Mouse (Mus musculus) liver, embryonic 16.5 days (tissue): ENCODE measurements around the gene Parvb. TPM values are rescaled to one million over a fixed set of nuclear protein-coding genes. Genes with fewer than 3 reads are reported as not detected.

Experiments used
- ATAC-seq: fragments of 200-750 bp; cut with Nextera tagmentation; 2 replicates; pipeline ENCODE4 v1.8.0; 2017; ENCODE audit warnings: low read depth, mild to moderate bottlenecking, moderate number of reproducible peaks, moderate library complexity
- H3K27ac ChIP-seq: fragments of 300-500 bp; sonication (generic); 2 replicates; pipeline ENCODE4 v1.5.1; 2014; ENCODE audit warnings: mild to moderate bottlenecking, low read length
- H3K27me3 ChIP-seq: fragments of 300-500 bp; sonication (generic); 2 replicates; pipeline ENCODE4 v1.6.1; 2014; ENCODE audit warnings: low read depth, low read length, mixed read lengths; ENCODE audit not compliant: control insufficient read depth, insufficient read depth
- H3K36me3 ChIP-seq: fragments of 300-500 bp; sonication (generic); 2 replicates; pipeline ENCODE4 v1.6.1; 2014; ENCODE audit warnings: mild to moderate bottlenecking; ENCODE audit not compliant: control insufficient read depth, insufficient read depth
- H3K4me1 ChIP-seq: fragments of 300-500 bp; sonication (generic); 2 replicates; pipeline ENCODE4 v1.6.1; 2014; ENCODE audit warnings: low read depth, low read length, mixed read lengths; ENCODE audit not compliant: control insufficient read depth
- H3K4me2 ChIP-seq: fragments of 300-500 bp; sonication (generic); 2 replicates; pipeline ENCODE4 v1.6.1; 2014; ENCODE audit warnings: low read depth, low read length, mixed read lengths
- H3K4me3 ChIP-seq: fragments of 300-500 bp; sonication (generic); 2 replicates; pipeline ENCODE4 v1.5.1; 2014; ENCODE audit warnings: low read depth, mild to moderate bottlenecking, low read length
- H3K9ac ChIP-seq: fragments of 300-500 bp; sonication (generic); 2 replicates; pipeline ENCODE4 v1.6.1; 2014; ENCODE audit warnings: low read depth, low read length
- H3K9me3 ChIP-seq: fragments of 300-500 bp; sonication (generic); replicated peaks from 2 replicates; pipeline ENCODE4 v1.6.1; 2016; ENCODE audit warnings: low read length; ENCODE audit not compliant: control insufficient read depth
- WGBS: fragments of 180-500 bp; shearing (Covaris S2); extraction: QIAGEN DNeasy Blood & Tissue Kit; methylation state at CpG from one replicate; pipeline ENCODE4 v1.1.7; 2014; ENCODE audit not compliant: insufficient replicate concordance; 5-methylcytosine and 5-hydroxymethylcytosine counted together
- polyA plus RNA-seq: library from polyadenylated mRNA; unstranded; fragments of >200 nt; fragmentation: Nextera tagmentation; extraction: Ambion mirVana; gene quantifications from 2 replicates; pipeline ENCODE4 v1.2.1, GENCODE M21; 2015

Parvb gene
- polyA plus RNA-seq, 1 experiment from 2014 or later = 6.5 TPM

GRCm38 (mm10) chr15:84299662-84300333, 68.0 kb downstream of the Parvb start:
- no peak overlapping the region for H3K4me2 ChIP-seq
- H3K36me3 ChIP-seq = no peaks in the 10 kb centered on the region
- H3K9ac ChIP-seq = no peak overlapping the region
- no peak for ATAC-seq
- no peaks in the 10 kb centered on the region for H3K27me3 ChIP-seq
- H3K4me3 ChIP-seq = no peak overlapping the region
- no peak overlapping the region for H3K27ac ChIP-seq
- no peaks in the 10 kb centered on the region for H3K9me3 ChIP-seq
- peaks cover 2% of the 10 kb centered on the region; the same call in 1 of the 2 replicates for H3K4me1 ChIP-seq
- 72% methylated on average over 9 of the region's 9 CpGs for WGBS

- 64% methylated on average over 2 of the region's 2 CpGs for WGBS
- ATAC-seq = no peak
- Histone ChIP-seq H3K4me3 (no peak overlapping the region), H3K9me3 (no peaks in the 10 kb centered on the region), H3K9ac (no peak overlapping the region), H3K27me3 (no peaks in the 10 kb centered on the region), H3K4me2 (no peak overlapping the region), H3K36me3 (no peaks in the 10 kb centered on the region), H3K4me1 (peaks cover 2% of the 10 kb centered on the region; the same call in 1 of the 2 replicates), H3K27ac (no peak overlapping the region)
Observed at GRCm38 (mm10) chr15:84300591-84300990, 68.7 kb downstream of the Parvb start.

GRCm38 (mm10) chr15:84301026-84301425, 69.2 kb downstream of the Parvb start:
- H3K9me3 ChIP-seq = no peaks in the 10 kb centered on the region
- no peak overlapping the region for H3K9ac ChIP-seq
- H3K27me3 ChIP-seq = no peaks in the 10 kb centered on the region
- no peak for ATAC-seq
- peaks cover 2% of the 10 kb centered on the region; the same call in 1 of the 2 replicates for H3K4me1 ChIP-seq
- H3K36me3 ChIP-seq = no peaks in the 10 kb centered on the region
- no peak overlapping the region for H3K4me2 ChIP-seq
- no peak overlapping the region for H3K4me3 ChIP-seq
- no peak overlapping the region for H3K27ac ChIP-seq
- WGBS = 43% methylated on average over 7 of the region's 7 CpGs

- H3K4me1 ChIP-seq = peaks cover 2% of the 10 kb centered on the region; the same call in 1 of the 2 replicates
- no peak overlapping the region for H3K4me2 ChIP-seq
- WGBS = 60% methylated on average over 8 of the region's 8 CpGs
- H3K36me3 ChIP-seq = no peaks in the 10 kb centered on the region
- H3K9ac ChIP-seq = no peak overlapping the region
- H3K9me3 ChIP-seq = no peaks in the 10 kb centered on the region
- H3K27ac ChIP-seq = no peak overlapping the region
- ATAC-seq = no peak
- no peak overlapping the region for H3K4me3 ChIP-seq
- no peaks in the 10 kb centered on the region for H3K27me3 ChIP-seq
Observed at GRCm38 (mm10) chr15:84301641-84302420, 70.0 kb downstream of the Parvb start.

- H3K36me3 ChIP-seq = no peaks in the 10 kb centered on the region
- no peak overlapping the region for H3K4me2 ChIP-seq
- H3K27me3 ChIP-seq = no peaks in the 10 kb centered on the region
- peaks cover 2% of the 10 kb centered on the region; the same call in 1 of the 2 replicates for H3K4me1 ChIP-seq
- H3K27ac ChIP-seq = no peak overlapping the region
- H3K9me3 ChIP-seq = no peaks in the 10 kb centered on the region
- 25% methylated on average over 10 of the region's 10 CpGs for WGBS
- no peak overlapping the region for H3K9ac ChIP-seq
- no peak for ATAC-seq
- no peak overlapping the region for H3K4me3 ChIP-seq
Observed at GRCm38 (mm10) chr15:84303264-84303663, 71.4 kb downstream of the Parvb start.

- Histone ChIP-seq H3K36me3 (no peaks in the 10 kb centered on the region), H3K9ac (no peak overlapping the region), H3K4me1 (peaks cover 5% of the 10 kb centered on the region), H3K9me3 (no peaks in the 10 kb centered on the region), H3K27ac (no peak overlapping the region), H3K4me2 (no peak overlapping the region), H3K27me3 (no peaks in the 10 kb centered on the region), H3K4me3 (no peak overlapping the region)
- WGBS = 69% methylated on average over 10 of the region's 10 CpGs
- ATAC-seq = no peak
Observed at GRCm38 (mm10) chr15:84305333-84305732, 73.5 kb downstream of the Parvb start.

GRCm38 (mm10) chr15:84310271-84310670, 78.4 kb downstream of the Parvb start:
- Histone ChIP-seq H3K27ac (no peak overlapping the region), H3K4me1 (peaks cover 34% of the 10 kb centered on the region), H3K4me2 (no peak overlapping the region), H3K36me3 (no peaks in the 10 kb centered on the region), H3K27me3 (no peaks in the 10 kb centered on the region), H3K9ac (no peak overlapping the region), H3K4me3 (no peak overlapping the region), H3K9me3 (no peaks in the 10 kb centered on the region)
- 43% methylated on average over 11 of the region's 11 CpGs for WGBS
- ATAC-seq = no peak

- Histone ChIP-seq H3K9ac (no peak overlapping the region), H3K4me2 (no peak overlapping the region), H3K27ac (0 out of 2 replicates have a peak overlapping the region, but pooled peaks have one; percentile 8), H3K36me3 (no peaks in the 10 kb centered on the region), H3K27me3 (no peaks in the 10 kb centered on the region), H3K9me3 (no peaks in the 10 kb centered on the region), H3K4me3 (no peak overlapping the region), H3K4me1 (peaks cover 34% of the 10 kb centered on the region)
- WGBS = 35% methylated on average over 9 of the region's 9 CpGs
- peak; percentile 79 for ATAC-seq
Observed at GRCm38 (mm10) chr15:84311295-84312085, 79.6 kb downstream of the Parvb start.
